Mouse (Mus musculus) lung, embryonic 14.5 days (tissue): ENCODE results near the gene Cdk19. TPM values are rescaled to one million over a fixed set of nuclear protein-coding genes. Genes with fewer than 3 reads are reported as not detected.

Experiments used
- ATAC-seq: fragments of 200-750 bp; cut with Nextera tagmentation; 2 replicates; pipeline ENCODE4 v1.8.0; 2017; ENCODE audit warnings: mild to moderate bottlenecking, moderate TSS enrichment, moderate library complexity; ENCODE audit not compliant: insufficient read depth
- DNase-seq: peaks from one replicate; pipeline ENCODE4 v3.0.0-alpha.2; 2015
- H3K27ac ChIP-seq: fragments of 300-500 bp; sonication (generic); 2 replicates; pipeline ENCODE4 v1.5.1; 2014; ENCODE audit warnings: low read depth, mild to moderate bottlenecking, moderate library complexity
- H3K27me3 ChIP-seq: fragments of 300-500 bp; sonication (generic); 2 replicates; pipeline ENCODE4 v1.6.1; 2014; ENCODE audit warnings: low read length, control low read depth; ENCODE audit not compliant: insufficient read depth
- H3K36me3 ChIP-seq: fragments of 300-500 bp; sonication (generic); 2 replicates; pipeline ENCODE4 v1.6.1; 2014; ENCODE audit warnings: control low read depth; ENCODE audit not compliant: insufficient read depth
- H3K4me1 ChIP-seq: fragments of 300-500 bp; sonication (generic); 2 replicates; pipeline ENCODE4 v1.6.1; 2014; ENCODE audit warnings: antibody characterized with exemption, control low read depth; ENCODE audit not compliant: insufficient read depth
- H3K4me2 ChIP-seq: fragments of 300-500 bp; sonication (generic); 2 replicates; pipeline ENCODE4 v1.6.1; 2014; ENCODE audit warnings: mild to moderate bottlenecking
- H3K4me3 ChIP-seq: fragments of 300-500 bp; sonication (generic); 2 replicates; pipeline ENCODE4 v1.5.1; 2014; ENCODE audit warnings: low read depth, low read length
- H3K9ac ChIP-seq: fragments of 300-500 bp; sonication (generic); 2 replicates; pipeline ENCODE4 v1.6.1; 2014
- H3K9me3 ChIP-seq: fragments of 300-500 bp; sonication (generic); 2 replicates; pipeline ENCODE4 v1.6.1; 2016; ENCODE audit warnings: low read depth, low read length, control low read depth
- CTCF ChIP-seq: IDR thresholded peaks from 2 replicates; pipeline ENCODE4 v1.5.1; 2016; ENCODE audit warnings: antibody characterized with exemption, low read depth
- WGBS: fragments of 180-500 bp; shearing (Covaris S2); extraction: QIAGEN DNeasy Blood & Tissue Kit; methylation state at CpG from one replicate; pipeline ENCODE4 v1.1.7; 2014; 5-methylcytosine and 5-hydroxymethylcytosine counted together
- polyA plus RNA-seq: library from polyadenylated mRNA; unstranded; fragments of >200 nt; fragmentation: Nextera tagmentation; extraction: Ambion mirVana; gene quantifications from 2 replicates; pipeline ENCODE4 v1.2.1, GENCODE M21; 2014

Gene Cdk19
- polyA plus RNA-seq, 1 experiment from 2014 or later, result 10.6 TPM

DNA sequence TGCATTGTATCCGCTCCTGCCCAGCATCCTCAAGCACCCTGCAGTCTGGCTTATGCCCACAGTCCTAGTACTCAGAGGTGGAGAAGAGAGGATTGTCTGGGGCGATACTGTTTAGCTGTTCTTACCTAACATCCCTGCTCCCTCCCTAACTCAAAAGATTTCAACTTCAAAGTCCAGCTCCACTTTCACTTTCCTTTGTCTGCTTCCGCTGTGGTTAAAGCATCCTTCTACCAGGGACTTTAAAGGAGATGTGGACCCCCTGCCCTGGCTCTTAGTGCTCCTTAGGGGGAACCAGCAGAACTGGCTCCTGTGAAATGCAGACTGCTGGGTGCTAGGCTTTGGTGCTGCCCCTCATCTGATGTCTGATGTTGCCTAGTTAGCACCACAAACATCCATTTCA lies 122.9 kb downstream of the Cdk19 start:
- H3K9me3 ChIP-seq, result no peaks in the 10 kb centered on the region

DNA sequence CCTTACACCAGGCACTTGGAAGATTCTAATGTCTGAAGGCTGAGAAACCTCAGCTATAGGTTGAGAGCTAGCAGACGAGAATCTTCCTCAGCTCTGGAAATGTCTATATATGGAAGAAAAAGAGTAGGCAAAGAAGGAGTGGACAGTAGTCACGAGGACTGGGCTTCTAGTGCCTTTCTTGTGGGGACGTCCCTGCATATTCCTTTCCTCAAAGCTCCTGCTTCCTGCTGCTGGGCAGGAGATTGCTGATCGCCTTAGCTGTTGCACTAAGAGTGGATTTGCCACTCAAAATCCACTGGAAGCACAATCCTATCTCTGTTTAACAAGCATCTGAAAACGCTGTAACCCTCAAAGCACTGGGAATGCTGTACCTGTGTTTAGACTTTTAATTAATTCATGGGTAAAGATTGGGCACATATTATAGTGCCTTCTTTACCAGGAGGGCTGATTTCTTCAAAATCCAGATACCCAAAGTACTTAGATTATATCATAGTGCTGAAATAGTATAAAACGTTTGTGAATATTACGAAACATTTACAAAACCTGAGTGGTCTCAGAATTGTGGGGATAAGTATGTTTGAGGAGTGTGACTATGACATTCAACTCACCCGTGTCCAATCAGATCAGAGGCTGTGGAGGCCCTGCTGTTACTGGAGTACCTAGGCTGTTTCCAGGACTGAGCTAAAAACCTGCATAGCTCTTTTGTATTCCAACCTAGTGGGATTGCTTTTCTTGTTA lies 128.0 kb downstream of the Cdk19 start:
- ATAC-seq (peak; percentile 73; the same call in 1 of the 2 replicates), DNase-seq (peak; percentile 21)
- H3K9ac ChIP-seq, result no peak overlapping the region
- H3K9me3 ChIP-seq, result no peaks in the 10 kb centered on the region
- no peaks in the 10 kb centered on the region for H3K27me3 ChIP-seq
- WGBS, result 46% methylated on average over 8 of the region's 8 CpGs
- H3K4me1 ChIP-seq, result no peaks in the 10 kb centered on the region
- no peak overlapping the region for H3K4me3 ChIP-seq
- TF ChIP-seq CTCF, result no peak
- no peak overlapping the region for H3K4me2 ChIP-seq
- H3K36me3 ChIP-seq, result peaks cover 9% of the 10 kb centered on the region; the same call in 1 of the 2 replicates
- peak overlapping the region; percentile 34 for H3K27ac ChIP-seq

More for the DNA sequence above, 122.9 kb downstream of the Cdk19 start:
- Histone ChIP-seq H3K9ac (no peak overlapping the region), H3K36me3 (no peaks in the 10 kb centered on the region), H3K27me3 (no peaks in the 10 kb centered on the region), H3K4me2 (no peak overlapping the region), H3K27ac (no peak overlapping the region), H3K4me3 (no peak overlapping the region), H3K4me1 (no peaks in the 10 kb centered on the region)
- DNase-seq (no peak), ATAC-seq (no peak)
- TF ChIP-seq CTCF, result no peak
- WGBS, result 61% methylated on average over 3 of the region's 3 CpGs

DNA sequence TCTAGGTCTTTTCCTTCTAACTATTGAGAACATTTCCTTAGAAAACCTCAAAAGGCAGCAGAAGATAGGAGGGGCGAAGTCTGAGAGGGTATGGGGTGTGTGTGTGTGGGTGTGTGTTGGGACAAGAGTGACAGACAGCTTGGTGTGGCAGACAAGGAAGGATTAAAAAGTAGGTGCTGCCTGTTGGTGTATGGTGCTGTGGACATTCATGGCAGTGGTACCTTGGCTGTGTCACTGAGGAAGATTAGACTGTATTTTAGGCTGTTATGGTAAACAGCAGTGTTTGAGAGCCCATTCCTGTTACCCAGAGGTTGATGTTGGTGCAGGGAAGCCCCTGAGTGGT lies 128.5 kb downstream of the Cdk19 start:
- no peak for DNase-seq
- Histone ChIP-seq H3K4me3 (no peak overlapping the region), H3K4me1 (no peaks in the 10 kb centered on the region), H3K9me3 (no peaks in the 10 kb centered on the region), H3K27ac (peak overlapping the region; percentile 34), H3K36me3 (peaks cover 9% of the 10 kb centered on the region; the same call in 1 of the 2 replicates), H3K9ac (no peak overlapping the region), H3K4me2 (no peak overlapping the region), H3K27me3 (no peaks in the 10 kb centered on the region)
- no peak for ATAC-seq
- TF ChIP-seq CTCF, result no peak
- WGBS, result 80% methylated on average over 1 of the region's 1 CpGs

DNA sequence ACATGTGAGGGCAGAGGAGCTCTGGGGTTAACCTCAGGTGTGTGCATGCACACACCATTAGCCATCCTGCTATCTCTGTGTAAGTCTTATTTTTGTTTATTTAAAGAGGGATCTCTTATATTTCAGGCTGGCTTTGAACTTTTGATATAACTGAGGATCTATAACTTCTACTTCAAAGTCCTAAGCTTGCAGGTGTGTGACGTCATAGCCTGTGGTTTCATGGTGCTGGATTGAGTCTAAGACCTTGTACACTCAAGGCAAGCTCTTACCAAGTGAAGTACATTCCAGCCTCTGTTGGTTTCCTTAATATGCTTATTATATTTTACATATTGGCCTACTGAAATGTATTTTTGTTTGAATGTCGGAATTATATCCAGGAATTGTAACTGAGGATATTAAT lies 129.8 kb downstream of the Cdk19 start:
- Histone ChIP-seq H3K27me3 (no peaks in the 10 kb centered on the region), H3K36me3 (peaks cover 9% of the 10 kb centered on the region; the same call in 1 of the 2 replicates), H3K4me2 (no peak overlapping the region), H3K27ac (no peak overlapping the region), H3K9me3 (no peaks in the 10 kb centered on the region), H3K9ac (no peak overlapping the region), H3K4me3 (no peak overlapping the region), H3K4me1 (no peaks in the 10 kb centered on the region)
- ATAC-seq (no peak), DNase-seq (no peak)
- no peak for TF ChIP-seq CTCF
- 77% methylated on average over 2 of the region's 2 CpGs for WGBS

DNA sequence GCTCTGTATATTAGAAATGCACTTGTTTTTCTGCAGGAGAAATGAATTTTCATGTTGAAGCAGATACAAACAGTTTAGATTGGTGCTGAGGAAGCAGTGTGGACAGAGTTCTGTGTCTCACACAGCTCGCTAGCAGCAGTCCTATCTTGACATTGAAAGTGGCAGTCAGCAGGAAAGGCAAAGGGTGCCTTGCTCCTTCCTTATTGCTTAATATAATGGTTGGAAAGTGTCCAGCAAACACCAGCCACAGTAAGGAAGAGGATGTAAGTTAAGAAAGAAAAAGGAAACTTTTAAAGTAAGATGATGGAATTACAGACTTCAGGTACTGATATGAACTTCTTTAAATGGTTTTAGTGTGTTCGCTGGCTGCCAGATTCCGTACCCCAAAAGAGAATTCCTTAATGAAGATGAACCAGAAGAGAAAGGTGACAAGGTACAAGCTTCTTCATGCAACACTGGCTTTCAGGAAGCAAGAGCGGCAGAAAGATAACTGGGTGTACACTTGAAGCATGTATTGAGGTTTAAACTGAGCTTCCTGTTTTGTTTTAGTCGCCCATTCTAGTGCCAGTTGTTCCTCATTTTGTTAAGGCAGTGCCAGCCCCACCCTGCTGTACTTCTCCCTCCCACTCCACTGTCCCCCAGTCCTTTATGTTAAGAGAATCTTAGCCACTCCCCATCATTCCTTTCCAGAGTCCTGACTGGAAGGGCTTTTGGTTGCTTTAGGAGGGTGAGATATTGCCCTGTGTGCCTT lies 137.3 kb downstream of the Cdk19 start:
- WGBS, result 79% methylated on average over 5 of the region's 5 CpGs
- no peak for TF ChIP-seq CTCF
- Histone ChIP-seq H3K9me3 (no peaks in the 10 kb centered on the region), H3K36me3 (peaks cover 36% of the 10 kb centered on the region), H3K4me2 (no peak overlapping the region), H3K27ac (no peak overlapping the region), H3K27me3 (no peaks in the 10 kb centered on the region), H3K4me1 (0 out of 2 replicates have a peak, but pooled peaks cover 3% of the 10 kb centered on the region), H3K4me3 (no peak overlapping the region), H3K9ac (no peak overlapping the region)
- DNase-seq (peak; percentile 47), ATAC-seq (no peak)

DNA sequence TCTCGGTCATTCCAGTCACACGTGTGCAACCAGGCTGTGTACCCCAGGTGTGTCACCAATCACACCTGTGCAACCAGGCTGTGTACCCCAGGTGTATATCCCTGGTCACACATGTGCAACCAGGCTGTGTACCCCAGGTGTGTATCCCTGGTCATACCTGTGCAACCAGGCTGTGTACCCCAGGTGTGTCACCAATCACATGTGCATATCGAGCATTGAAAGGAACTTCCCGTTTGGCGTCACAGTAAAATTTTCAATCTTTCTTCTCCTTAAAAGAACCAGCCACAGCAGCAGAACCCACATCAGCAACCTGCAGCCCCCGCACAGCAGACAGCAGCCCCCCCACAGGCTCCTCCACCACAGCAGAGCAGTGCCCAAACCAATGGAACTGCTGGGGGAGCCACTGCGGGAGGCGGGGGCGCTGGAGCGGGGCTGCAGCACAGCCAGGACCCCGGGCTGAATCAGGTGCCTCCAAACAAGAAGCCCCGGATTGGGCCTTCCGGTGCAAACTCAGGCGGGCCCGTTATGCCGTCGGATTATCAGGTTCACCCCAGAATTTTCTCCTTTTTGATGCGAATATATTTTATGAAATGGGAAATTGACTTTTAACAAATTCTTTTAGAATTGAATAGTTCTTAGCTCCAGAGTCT lies 138.2 kb downstream of the Cdk19 start:
- no peaks in the 10 kb centered on the region for H3K9me3 ChIP-seq
- no peak overlapping the region for H3K4me3 ChIP-seq
- no peak for ATAC-seq
- peaks cover 36% of the 10 kb centered on the region for H3K36me3 ChIP-seq
- no peak for TF ChIP-seq CTCF
- no peaks in the 10 kb centered on the region for H3K27me3 ChIP-seq
- no peak overlapping the region for H3K27ac ChIP-seq
- DNase-seq, result no peak
- 92% methylated on average over 18 of the region's 18 CpGs for whole genome bisulfite sequencing
- H3K9ac ChIP-seq, result no peak overlapping the region
- H3K4me1 ChIP-seq, result 0 out of 2 replicates have a peak, but pooled peaks cover 3% of the 10 kb centered on the region
- no peak overlapping the region for H3K4me2 ChIP-seq

DNA sequence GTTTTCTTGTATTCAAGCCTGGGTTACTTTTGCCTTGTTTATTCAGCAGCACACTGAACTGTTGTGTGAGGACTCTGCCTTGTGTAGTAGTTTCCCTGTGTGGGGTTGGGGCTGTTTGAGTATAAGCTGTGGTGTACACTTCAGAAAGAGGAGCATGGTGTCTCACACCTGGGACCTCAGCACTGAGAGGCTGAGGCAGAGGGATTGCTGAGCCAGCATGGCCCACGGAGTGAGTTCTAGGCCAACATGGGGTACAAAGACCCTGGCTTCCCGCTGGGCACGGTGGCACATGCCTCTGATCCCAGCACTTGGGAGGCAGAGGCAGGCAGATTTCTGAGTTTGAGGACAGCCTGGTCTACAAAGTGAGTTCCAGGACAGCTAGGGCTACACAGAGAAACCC lies 139.3 kb downstream of the Cdk19 start:
- 89% methylated on average over 3 of the region's 3 CpGs for WGBS
- Histone ChIP-seq H3K27ac (no peak overlapping the region), H3K9me3 (no peaks in the 10 kb centered on the region), H3K36me3 (peaks cover 36% of the 10 kb centered on the region), H3K9ac (no peak overlapping the region), H3K4me1 (0 out of 2 replicates have a peak, but pooled peaks cover 3% of the 10 kb centered on the region), H3K4me3 (no peak overlapping the region), H3K4me2 (no peak overlapping the region), H3K27me3 (no peaks in the 10 kb centered on the region)
- ATAC-seq (no peak), DNase-seq (no peak)
- no peak for TF ChIP-seq CTCF
